Mouse (Mus musculus): ENCODE measurements around the gene Tmub2. TPM values are rescaled to one million over a fixed set of nuclear protein-coding genes. Genes with fewer than 3 reads are reported as not detected.
A peak's percentile ranks its signal among the peaks of the same experiment; 100 is the strongest.

The Tmub2 gene
- total RNA-seq (2014; rRNA removed): 18.1 and 19.0 TPM in 2 replicates
- 33.5 and 34.2 TPM in 2 replicates for polyA plus RNA-seq (2012; rRNA removed)

GRCm38 (mm10) chr11:102284501-102285094 lies at the start of gene Tmub2:
Gene Tmub2 (plus strand): TSS chr11:102284931.
- peak within 1 kb of the TSS; percentile 86 for H3K4me3 ChIP-seq (ENCODE audit: insufficient read depth, low read depth, low read length)
- no peaks in the 10 kb centered on the region; the same call in 1 of the 2 replicates for H3K79me2 ChIP-seq (ENCODE audit: control insufficient read depth, insufficient read depth, low read length)
- TF ChIP-seq CTCF (IDR thresholded peaks at IDR 0.05; ENCODE audit: low read depth, low read length) (0 out of 2 replicates have a peak, but pooled peaks have one; percentile 9), POLR2A (IDR thresholded peaks at IDR 0.05; ENCODE audit: extremely low read depth, insufficient read depth, low read length) (no peak)
- under 1% methylated on average over 32 of the region's 32 CpGs for WGBS
- peak within 1 kb of the TSS; percentile 77 for H3K9ac ChIP-seq (ENCODE audit: low read depth, low read length)
- DNase-seq (ENCODE audit: extremely low read depth, low read depth, low spot score): peak; percentile 97
- H3K36me3 ChIP-seq (ENCODE audit: control insufficient read depth, insufficient read depth, low read length): no peaks in the 10 kb centered on the region
- H3K4me1 ChIP-seq (ENCODE audit: control insufficient read depth, insufficient read depth, low read length): peaks cover 3% of the 10 kb centered on the region; the same call in 1 of the 2 replicates
- H3K27me3 ChIP-seq (ENCODE audit: control insufficient read depth, insufficient read depth, low read length): no peaks in the 10 kb centered on the region
- H3K27ac ChIP-seq (replicated peaks; ENCODE audit: insufficient read depth, low read depth, low read length): peak within 1 kb of the TSS; percentile 88

DNA sequence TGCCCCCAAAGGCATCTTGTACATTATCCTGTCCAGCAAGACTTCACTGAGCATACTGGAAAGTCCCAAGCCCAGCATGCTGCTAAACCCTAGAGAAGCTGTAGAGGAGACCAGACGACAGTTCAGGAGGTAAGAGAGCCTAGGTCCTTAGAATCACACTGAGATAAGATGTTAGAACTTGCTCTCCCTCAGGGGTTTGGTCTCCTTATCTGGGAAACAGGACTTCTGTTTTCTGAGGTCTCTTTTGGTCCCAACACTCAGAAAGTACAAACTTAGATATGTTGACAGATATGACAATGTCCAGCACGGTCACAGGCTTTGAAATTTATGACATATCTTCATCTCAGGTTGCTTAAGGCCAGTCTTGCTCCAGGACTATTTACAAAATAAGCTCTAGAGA lies 48.7 kb upstream of the Tmub2 start:
- WGBS: 83% methylated on average over 2 of the region's 2 CpGs
- no peak overlapping the region for H3K4me3 ChIP-seq (ENCODE audit: insufficient read depth, low read depth, low read length)
- no peaks in the 10 kb centered on the region for H3K79me2 ChIP-seq (ENCODE audit: control insufficient read depth, insufficient read depth, low read length)
- H3K9ac ChIP-seq (ENCODE audit: low read depth, low read length): no peak overlapping the region
- no peak for DNase-seq (ENCODE audit: extremely low read depth, low read depth, low spot score)
- 0 out of 2 replicates have a peak, but pooled peaks cover 4% of the 10 kb centered on the region for H3K4me1 ChIP-seq (ENCODE audit: control insufficient read depth, insufficient read depth, low read length)
- no peak overlapping the region for H3K27ac ChIP-seq (replicated peaks; ENCODE audit: insufficient read depth, low read depth, low read length)
- TF ChIP-seq POLR2A (IDR thresholded peaks at IDR 0.05; ENCODE audit: extremely low read depth, insufficient read depth, low read length) (no peak), CTCF (IDR thresholded peaks at IDR 0.05; ENCODE audit: low read depth, low read length) (no peak)
- no peaks in the 10 kb centered on the region for H3K27me3 ChIP-seq (ENCODE audit: control insufficient read depth, insufficient read depth, low read length)
- no peaks in the 10 kb centered on the region for H3K36me3 ChIP-seq (ENCODE audit: control insufficient read depth, insufficient read depth, low read length)

DNA sequence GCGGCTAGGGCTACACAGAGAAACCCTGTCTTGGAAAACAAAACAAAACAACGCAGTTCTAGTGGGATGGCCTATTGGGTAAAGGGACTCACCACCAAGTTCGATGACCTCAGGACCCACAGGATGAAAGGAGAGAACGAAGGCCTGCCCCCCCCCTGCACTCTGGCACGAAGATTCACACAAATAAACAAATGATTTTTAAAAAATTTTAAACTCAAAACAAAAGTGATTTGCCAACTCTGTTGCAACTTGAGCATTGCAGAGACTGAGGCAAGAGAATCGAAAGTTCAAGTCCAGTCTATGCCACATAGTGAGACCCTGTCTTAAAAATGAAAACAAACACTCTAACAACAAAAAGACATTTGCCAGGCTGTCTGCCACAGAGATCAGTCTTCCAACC lies 44.1 kb upstream of the Tmub2 start:
- 24% methylated on average over 6 of the region's 6 CpGs for WGBS
- TF ChIP-seq CTCF (IDR thresholded peaks at IDR 0.05; ENCODE audit: low read depth, low read length) (no peak), POLR2A (IDR thresholded peaks at IDR 0.05; ENCODE audit: extremely low read depth, insufficient read depth, low read length) (no peak)
- H3K9ac ChIP-seq (ENCODE audit: low read depth, low read length): no peak overlapping the region
- no peaks in the 10 kb centered on the region for H3K27me3 ChIP-seq (ENCODE audit: control insufficient read depth, insufficient read depth, low read length)
- no peak overlapping the region for H3K4me3 ChIP-seq (ENCODE audit: insufficient read depth, low read depth, low read length)
- H3K79me2 ChIP-seq (ENCODE audit: control insufficient read depth, insufficient read depth, low read length): no peaks in the 10 kb centered on the region
- no peaks in the 10 kb centered on the region for H3K36me3 ChIP-seq (ENCODE audit: control insufficient read depth, insufficient read depth, low read length)
- H3K4me1 ChIP-seq (ENCODE audit: control insufficient read depth, insufficient read depth, low read length): 0 out of 2 replicates have a peak, but pooled peaks cover 4% of the 10 kb centered on the region
- H3K27ac ChIP-seq (replicated peaks; ENCODE audit: insufficient read depth, low read depth, low read length): peak overlapping the region; percentile 67
- DNase-seq (ENCODE audit: extremely low read depth, low read depth, low spot score): peak; percentile 86

DNA sequence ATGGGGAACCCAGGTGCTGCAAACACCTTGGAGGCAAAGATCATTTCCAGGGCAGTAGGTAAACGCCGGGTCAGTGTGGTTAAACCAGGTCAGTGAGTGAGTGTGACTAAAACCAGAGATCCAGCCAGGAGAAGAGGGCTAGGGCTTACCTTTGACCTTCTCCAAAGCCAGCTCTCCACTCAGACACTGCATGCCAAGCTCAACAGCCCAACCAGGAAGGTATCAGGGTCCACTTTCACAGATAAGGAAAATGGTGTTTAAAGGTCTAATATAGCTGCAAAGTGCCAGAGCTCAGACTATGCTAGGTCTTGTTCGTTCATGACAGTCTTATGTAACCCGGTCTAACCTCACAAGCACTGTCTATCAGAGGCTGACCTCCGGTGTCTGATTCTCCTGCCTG lies 43.5 kb upstream of the Tmub2 start:
- peak; percentile 100 for DNase-seq (ENCODE audit: extremely low read depth, low read depth, low spot score)
- Histone ChIP-seq H3K4me1 (ENCODE audit: control insufficient read depth, insufficient read depth, low read length) (0 out of 2 replicates have a peak, but pooled peaks cover 4% of the 10 kb centered on the region), H3K9ac (ENCODE audit: low read depth, low read length) (no peak overlapping the region), H3K4me3 (ENCODE audit: insufficient read depth, low read depth, low read length) (no peak overlapping the region), H3K79me2 (ENCODE audit: control insufficient read depth, insufficient read depth, low read length) (no peaks in the 10 kb centered on the region), H3K27ac (replicated peaks; ENCODE audit: insufficient read depth, low read depth, low read length) (peak overlapping the region; percentile 43), H3K36me3 (ENCODE audit: control insufficient read depth, insufficient read depth, low read length) (no peaks in the 10 kb centered on the region), H3K27me3 (ENCODE audit: control insufficient read depth, insufficient read depth, low read length) (no peaks in the 10 kb centered on the region)
- TF ChIP-seq POLR2A (IDR thresholded peaks at IDR 0.05; ENCODE audit: extremely low read depth, insufficient read depth, low read length): no peak
- peak; percentile 74 for TF ChIP-seq CTCF (IDR thresholded peaks at IDR 0.05; ENCODE audit: low read depth, low read length)
- 25% methylated on average over 5 of the region's 5 CpGs for WGBS

DNA sequence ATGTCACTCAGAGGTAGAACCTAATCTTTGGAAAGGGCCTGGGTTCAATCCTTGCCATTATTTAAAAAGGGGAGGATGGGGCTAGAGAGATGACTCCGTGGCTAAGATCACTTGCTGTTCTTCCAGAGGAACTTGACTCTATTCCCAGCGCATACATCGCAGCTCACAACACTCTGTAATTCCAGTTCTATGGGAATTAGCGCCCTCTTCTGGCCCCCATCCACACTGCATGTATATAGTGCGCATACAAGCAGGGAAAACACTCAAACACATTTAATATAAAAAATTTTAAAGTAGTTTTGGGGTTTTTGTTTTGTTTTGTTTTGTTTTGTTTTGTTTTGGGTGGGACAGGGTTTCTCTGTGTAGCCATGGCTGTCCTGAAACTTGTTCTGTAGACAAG lies 42.9 kb upstream of the Tmub2 start:
- H3K27me3 ChIP-seq (ENCODE audit: control insufficient read depth, insufficient read depth, low read length): no peaks in the 10 kb centered on the region
- no peak overlapping the region for H3K9ac ChIP-seq (ENCODE audit: low read depth, low read length)
- no peaks in the 10 kb centered on the region for H3K36me3 ChIP-seq (ENCODE audit: control insufficient read depth, insufficient read depth, low read length)
- TF ChIP-seq CTCF (IDR thresholded peaks at IDR 0.05; ENCODE audit: low read depth, low read length) (no peak), POLR2A (IDR thresholded peaks at IDR 0.05; ENCODE audit: extremely low read depth, insufficient read depth, low read length) (no peak)
- no peaks in the 10 kb centered on the region for H3K79me2 ChIP-seq (ENCODE audit: control insufficient read depth, insufficient read depth, low read length)
- H3K27ac ChIP-seq (replicated peaks; ENCODE audit: insufficient read depth, low read depth, low read length): 0 out of 2 replicates have a peak overlapping the region, but pooled peaks have one; percentile 43
- 0 out of 2 replicates have a peak, but pooled peaks cover 4% of the 10 kb centered on the region for H3K4me1 ChIP-seq (ENCODE audit: control insufficient read depth, insufficient read depth, low read length)
- peak; percentile 31 for DNase-seq (ENCODE audit: extremely low read depth, low read depth, low spot score)
- no peak overlapping the region for H3K4me3 ChIP-seq (ENCODE audit: insufficient read depth, low read depth, low read length)
- 64% methylated on average over 5 of the region's 5 CpGs for WGBS

- Histone ChIP-seq H3K36me3 (ENCODE audit: control insufficient read depth, insufficient read depth, low read length) (no peaks in the 10 kb centered on the region), H3K4me3 (ENCODE audit: insufficient read depth, low read depth, low read length) (no peak overlapping the region), H3K9ac (ENCODE audit: low read depth, low read length) (peak overlapping the region; percentile 11; the same call in 1 of the 2 replicates), H3K79me2 (ENCODE audit: control insufficient read depth, insufficient read depth, low read length) (no peaks in the 10 kb centered on the region), H3K27ac (replicated peaks; ENCODE audit: insufficient read depth, low read depth, low read length) (no peak overlapping the region), H3K4me1 (ENCODE audit: control insufficient read depth, insufficient read depth, low read length) (0 out of 2 replicates have a peak, but pooled peaks cover 6% of the 10 kb centered on the region), H3K27me3 (ENCODE audit: control insufficient read depth, insufficient read depth, low read length) (no peaks in the 10 kb centered on the region)
- 28% methylated on average over 32 of the region's 32 CpGs for WGBS
- no peak for DNase-seq (ENCODE audit: extremely low read depth, low read depth, low spot score)
- TF ChIP-seq POLR2A (IDR thresholded peaks at IDR 0.05; ENCODE audit: extremely low read depth, insufficient read depth, low read length): no peak
These were observed 39.7 kb upstream of the Tmub2 start for GRCm38 (mm10) chr11:102244926-102245449.
